Mouse (Mus musculus) spleen, postnatal 14 days (tissue): Measurements from ENCODE around the gene Lce1f.

Experiments used
- DNase-seq, 2 experiments: peaks; one replicate each; pipeline ENCODE4 v3.0.0; 2021 to 2022; ENCODE audit warnings: low spot score in 2 of 2

The Lce1f gene

DNA sequence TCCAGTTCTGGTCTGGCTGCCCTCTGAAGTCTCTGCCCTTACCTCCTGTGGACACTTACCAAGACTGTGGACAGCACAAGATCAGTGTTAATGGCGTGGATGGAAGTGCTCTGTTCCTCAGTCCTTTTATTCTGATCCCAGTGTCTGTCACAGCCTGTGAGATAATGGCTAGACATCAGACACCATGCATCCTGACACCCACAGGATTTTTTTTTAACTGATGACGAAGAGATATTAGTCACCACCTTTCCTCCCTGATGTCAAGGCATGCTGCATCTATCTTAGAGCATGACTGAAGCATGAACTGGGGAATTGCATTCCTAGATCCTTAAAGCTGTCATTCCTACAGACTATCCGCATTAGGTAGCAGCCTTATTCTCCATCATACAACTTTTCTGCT is at the start of gene Lce1f:
TSS of gene Lce1f (minus strand) at position 101 of the 400 bp plus-strand sequence.
- DNase-seq = no peak

- DNase-seq = no peak
Measured at GRCm38 (mm10) chr3:92764965-92765364, 44.8 kb upstream of the Lce1f start, which contains the start of gene Lce1h. Gene Lce1h, minus strand, starts transcription at chr3:92765065.

DNA sequence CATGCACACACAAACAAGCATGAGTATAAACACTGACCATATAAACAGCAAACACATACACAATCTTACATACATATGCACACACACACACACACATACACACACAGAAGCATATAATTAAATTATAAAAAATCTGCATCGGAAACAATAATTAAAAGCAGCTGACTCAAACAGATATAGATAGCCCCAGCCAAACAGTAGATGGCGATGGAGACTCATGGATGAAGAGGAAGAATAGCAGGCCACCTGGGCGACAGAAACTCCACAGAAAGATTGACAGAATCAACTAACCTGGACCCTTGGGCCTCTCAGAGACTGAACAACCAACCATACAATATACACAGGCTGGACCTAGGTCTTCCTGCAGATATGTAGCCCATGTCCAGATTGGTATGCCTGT is 33.0 kb upstream of the Lce1f start:
- no peak for DNase-seq

DNA sequence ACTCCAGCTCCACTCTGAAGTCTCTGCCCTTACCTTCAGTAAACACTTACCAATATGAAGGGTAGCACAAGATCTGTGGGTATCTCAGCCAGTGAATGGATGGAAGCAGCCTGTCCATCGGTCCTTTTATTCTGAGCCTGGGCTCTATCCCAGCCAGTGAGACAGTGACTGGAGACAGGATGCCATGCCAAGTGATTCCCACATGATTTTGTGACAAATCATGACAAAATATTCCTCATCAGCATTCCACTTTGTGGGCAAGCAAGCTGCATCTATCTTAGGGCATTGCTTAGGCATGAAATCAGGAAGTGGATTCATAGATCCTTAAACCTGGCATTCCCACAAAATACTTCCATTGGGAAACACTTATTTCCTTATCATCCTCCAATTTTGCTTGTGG is 32.1 kb upstream of the Lce1f start, which contains the start of gene Lce1g:
TSS of gene Lce1g (minus strand) at position 101 of the 400 bp plus-strand sequence.
- no peak for DNase-seq

DNA sequence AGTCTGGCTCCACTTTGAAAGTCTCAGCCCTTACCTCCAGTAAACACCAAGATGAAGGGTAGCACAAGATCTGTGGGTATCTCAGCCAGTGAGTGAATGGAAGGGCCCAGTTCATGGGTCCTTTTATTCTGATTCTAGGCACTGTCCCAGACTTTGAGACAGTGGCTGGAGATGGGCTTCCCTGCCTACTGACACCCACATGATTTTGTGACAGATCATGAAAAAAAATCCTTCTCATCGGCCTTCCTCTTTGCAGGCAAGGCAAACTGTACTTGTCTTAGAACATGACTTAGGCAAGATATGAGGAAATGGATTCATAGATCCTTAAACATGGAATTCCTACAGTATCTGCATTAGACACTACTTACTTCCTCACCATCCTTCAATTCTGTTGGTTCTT is 18.8 kb upstream of the Lce1f start, which contains the start of gene Gm38119:
TSS of gene Gm38119 (minus strand) at position 101 of the 400 bp plus-strand sequence.
- no peak for DNase-seq

DNA sequence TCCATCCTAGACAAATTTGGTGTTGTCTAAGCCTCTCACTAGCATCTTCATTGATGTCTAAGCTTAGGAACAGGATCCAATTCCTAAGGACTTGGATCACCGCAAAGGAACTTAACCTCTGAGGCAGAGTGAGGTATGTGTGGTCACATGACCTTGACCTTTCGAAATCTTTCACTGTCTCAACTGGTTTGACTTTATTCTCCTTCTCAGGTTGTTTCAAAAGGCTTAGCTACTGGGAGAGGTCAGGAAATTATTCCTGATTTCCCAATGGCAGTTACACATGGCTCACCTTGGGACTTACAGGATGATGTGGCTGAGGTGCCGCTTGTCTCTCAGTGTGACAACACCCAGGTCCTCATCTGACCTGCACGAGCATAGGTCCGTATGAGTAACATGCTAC is 2.5 kb upstream of the Lce1f start:
- no peak for DNase-seq

DNA sequence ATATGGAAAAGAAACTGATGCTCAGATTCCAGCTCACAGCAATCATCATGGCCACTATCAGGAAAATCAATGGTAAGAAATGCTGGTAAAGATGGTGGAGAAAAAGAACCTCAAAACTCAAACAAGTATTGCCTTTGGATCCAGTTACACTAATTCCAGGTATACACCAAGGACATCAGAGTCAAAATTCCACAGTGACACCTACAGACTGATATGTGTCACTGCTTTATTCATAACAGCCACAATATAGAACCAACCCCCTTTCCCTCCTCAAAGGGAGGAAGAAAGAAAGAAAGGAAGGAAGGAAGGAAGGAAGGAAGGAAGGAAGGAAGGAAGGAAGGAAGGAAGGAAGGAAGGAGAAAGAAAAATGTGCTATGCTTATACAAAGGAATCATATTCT is 5.0 kb downstream of the Lce1f start:
- no peak for DNase-seq

DNA sequence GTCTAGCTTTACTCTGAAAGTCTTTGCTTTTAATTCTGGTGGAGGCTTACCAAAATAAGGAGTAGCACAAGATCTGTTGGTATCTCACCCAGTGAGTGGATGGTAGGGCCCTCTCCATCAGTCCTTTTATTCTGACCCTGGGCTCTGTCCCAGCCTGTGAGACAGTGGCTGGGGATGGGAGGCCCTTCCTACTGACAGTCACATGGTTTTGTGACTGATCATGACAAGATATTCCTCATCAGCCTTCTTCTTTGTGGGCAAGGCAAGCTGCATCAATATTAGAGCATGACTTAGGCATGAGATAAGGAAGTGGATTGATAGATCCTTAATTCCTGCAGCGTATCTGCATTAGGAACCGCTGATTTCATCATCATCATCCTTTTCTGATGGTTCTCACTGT is 11.2 kb downstream of the Lce1f start, which contains the start of gene Lce1e:
TSS of gene Lce1e (minus strand) at position 101 of the 400 bp plus-strand sequence.
- no peak for DNase-seq

DNA sequence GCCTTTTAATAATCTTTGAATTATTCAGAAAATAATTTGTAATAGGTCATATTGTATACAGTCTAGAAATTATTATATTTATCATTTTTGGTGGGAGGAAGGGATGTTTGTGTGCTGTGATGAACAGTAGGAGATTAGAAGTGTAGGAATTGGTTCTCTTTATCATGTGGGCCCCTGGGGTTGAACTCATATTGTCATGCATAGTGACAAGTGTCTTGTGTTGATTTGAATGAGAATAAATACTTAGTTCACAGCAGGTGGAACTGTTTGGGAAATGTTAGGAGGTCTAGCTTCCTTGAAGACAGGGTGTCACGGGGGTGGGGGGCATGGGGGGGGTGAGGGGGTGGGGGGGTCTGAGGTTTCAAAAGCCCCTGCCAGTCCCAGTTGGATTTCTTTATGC is 25.5 kb downstream of the Lce1f start:
- DNase-seq = no peak

DNA sequence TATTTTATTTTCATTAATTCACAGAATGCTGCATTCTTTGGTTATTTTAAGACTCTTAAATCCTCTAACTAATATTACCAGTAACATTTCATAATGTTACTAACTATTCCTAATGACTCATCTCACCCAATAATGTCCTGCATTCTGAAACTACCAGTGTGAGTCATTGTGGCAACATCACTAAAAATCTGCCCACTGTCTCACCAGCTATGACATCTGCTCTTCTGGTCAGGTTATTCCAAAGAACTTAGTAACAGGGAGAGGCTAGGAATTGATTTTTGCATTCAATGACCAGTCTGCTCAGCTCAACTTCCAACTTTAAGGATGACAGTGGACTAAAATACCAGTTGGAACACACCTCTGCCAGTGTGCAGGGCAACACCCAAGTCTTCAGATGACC is 28.5 kb downstream of the Lce1f start:
- no peak for DNase-seq

DNA sequence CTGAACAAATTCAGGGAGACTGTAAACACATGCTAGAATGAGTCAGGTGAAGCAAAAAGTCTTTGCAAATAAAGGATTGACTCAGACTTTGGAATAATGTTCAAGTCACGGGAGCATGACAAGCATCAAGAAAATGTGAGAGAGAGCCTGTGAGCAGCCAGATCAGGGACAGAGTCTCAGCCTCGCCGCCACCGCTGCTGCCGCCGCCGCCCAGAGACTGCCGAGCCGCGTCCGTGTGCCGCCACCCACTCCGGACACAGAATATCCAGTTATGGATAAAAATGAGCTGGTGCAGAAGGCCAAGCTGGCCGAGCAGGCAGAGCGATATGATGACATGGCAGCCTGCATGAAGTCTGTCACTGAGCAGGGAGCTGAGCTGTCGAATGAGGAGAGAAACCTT is 31.0 kb downstream of the Lce1f start:
- DNase-seq = peak in 1 of 2 experiments; percentile 10

- no peak for DNase-seq
Measured at GRCm38 (mm10) chr3:92687110-92687509, 33.0 kb downstream of the Lce1f start, which contains the start of gene Lce1d. Gene Lce1d, minus strand, starts transcription at chr3:92687210.

- no peak for DNase-seq
Measured at GRCm38 (mm10) chr3:92678947-92679346, 41.2 kb downstream of the Lce1f start, which contains the start of gene Lce1c. Gene Lce1c, plus strand, starts transcription at chr3:92679247.

DNA sequence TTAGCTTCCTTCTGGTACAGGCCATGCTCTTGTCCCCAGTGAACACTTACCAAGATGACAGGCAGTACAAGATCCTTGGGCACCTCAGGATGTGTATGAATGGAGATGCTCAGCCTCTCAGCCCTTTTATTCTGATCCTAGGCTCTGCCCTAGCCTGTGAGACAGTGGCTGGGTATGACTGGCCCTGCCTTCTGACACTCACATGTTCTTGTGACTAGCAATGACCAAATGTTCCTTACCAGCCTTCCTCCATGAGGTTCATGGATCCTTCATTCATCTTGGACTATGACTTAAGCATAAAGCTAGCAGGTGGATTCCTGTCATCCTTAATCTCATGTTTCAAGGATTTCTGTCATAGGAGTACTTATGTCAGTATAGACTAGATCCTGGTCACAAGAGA is 49.9 kb downstream of the Lce1f start, which contains the start of gene Lce1a2:
TSS of gene Lce1a2 (minus strand) at position 101 of the 400 bp plus-strand sequence.
- DNase-seq = no peak
